Mouse (Mus musculus) ovary, postnatal 14 days (tissue): ENCODE measurements around the gene Tmbim6.
"Not testable (repeated sequence)": the region's sequence is repeated elsewhere in the genome, so short reads cannot be mapped to it uniquely, and the experiment has no call there.

Source experiments
- DNase-seq: peaks from one replicate; pipeline ENCODE4 v3.0.0; 2022; ENCODE audit warnings: low spot score

The Tmbim6 gene

DNA sequence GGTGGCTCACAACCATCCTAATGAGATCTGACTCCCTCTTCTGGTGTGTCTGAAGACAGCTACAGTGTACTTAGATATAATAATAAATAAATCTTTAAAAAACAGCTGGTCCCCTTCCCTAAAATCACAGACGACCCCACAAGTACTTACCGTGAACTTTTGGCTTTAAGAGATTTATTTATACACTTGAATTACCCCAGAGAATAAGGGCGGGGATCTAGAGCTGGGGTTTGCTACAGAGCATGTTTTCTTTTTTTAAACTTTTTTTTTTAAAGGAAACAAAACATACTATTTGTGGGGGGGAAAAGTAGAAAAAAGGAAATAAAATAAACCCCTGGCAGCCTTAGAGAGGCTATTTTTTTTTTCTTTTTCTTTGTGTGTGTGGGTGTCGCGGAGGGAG, 27.4 kb downstream of the Tmbim6 start:
- no peak for DNase-seq

DNA sequence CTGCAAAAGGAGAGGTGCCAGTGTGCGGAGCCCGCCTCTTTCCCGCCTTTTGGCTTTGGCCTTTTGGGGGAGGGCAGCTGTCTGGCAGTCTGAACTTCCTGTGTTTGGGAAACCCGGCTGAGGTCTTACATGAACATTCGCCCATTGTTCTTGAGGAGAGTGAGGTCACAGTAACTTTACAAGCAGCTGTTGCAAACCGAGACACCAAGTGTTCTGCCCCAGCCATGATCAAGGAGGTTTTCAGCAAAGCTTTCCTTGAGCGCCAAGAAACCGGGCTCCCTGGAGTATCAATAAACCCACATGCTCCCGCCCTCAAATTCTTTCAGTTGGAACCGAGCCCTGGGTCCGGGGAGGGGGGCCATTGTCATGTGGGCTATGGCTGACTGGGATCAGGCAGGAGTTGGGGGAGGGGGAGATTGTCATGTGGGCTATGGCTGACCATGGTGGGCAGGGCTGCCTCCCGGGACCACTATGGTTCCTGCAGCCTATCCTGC, 27.9 kb downstream of the Tmbim6 start:
- DNase-seq = peak; percentile 67

DNA sequence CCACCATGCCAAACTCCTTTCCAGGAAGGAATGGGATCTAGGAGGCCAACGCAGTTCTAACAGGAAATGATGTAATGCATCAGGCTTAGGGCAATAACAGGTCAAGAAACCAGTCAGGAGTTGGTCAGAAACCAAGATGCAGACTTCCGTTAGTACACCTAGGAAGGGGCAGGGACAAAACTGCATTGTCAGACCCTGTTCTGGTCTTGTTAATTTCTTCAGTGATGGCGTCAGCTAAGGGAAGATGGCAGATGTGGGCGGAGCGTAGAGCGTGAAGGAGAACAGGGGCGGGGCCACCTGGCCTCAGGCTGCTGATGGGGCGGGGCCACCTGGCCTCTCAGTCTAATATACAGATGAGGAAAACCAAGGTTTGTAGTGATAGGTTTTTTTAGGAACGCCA, 28.5 kb downstream of the Tmbim6 start:
- DNase-seq = no peak

DNA sequence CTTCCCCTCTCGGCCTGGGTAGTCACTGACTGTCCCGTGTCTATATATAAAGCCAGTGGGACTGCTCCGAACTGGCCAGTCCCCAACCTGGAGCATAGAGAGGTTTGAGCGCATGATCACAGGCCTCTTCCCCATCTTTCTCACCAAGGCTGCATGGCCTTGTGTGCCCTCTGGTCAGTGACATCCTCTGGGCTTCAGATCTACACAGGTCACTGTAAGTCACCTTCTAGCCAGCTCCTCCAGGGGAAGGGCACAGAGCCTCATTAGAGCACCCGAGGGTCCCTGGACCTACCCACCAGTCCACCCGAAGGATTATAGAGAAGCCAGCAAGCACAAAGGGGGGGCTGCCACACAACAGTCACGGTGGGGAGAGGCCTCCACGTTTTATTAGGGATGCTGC, 29.0 kb downstream of the Tmbim6 start:
- DNase-seq = no peak

DNA sequence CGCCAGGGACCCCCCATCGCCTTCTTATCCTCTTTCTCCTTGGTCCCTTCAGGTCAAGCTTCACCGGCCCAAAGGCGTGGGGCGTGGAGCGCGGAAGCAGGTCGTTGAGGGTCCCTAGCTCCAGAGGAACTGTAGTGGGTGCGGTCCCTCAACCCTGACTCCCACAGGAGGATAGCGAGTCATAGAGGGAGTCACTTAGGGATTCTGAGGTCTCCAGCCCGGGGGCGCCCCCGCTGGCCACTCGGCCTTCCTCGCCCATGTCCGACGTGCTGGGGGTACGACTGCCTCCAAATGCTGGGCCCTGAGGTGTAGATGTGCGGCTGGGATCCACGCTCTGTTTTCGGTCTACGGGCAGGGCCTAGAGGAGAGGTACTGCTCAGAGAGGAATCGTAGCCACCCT, 29.9 kb downstream of the Tmbim6 start:
- no peak for DNase-seq

DNA sequence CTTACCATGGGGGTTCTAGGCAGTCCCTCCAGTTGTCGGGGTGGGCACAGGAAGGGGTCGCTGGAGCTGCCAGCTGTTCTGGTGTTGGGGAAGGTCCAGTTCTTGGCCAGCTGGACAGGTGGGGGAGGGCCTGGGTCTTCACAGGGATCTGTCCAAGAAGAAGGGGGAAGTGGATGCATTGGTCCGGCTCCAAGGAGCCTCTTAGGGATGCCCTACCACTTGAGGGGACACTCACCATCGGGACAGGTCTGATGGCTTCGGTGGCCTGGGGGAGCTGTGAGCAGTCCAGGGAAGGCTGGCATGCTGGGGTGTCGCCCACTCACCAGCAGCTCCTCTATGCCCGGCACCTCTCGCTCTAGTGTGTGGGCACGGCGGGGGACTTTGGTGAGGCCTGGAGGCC, 30.4 kb downstream of the Tmbim6 start:
- DNase-seq = no peak

GRCm38 (mm10) chr15:99423884-99424283, 31.2 kb downstream of the Tmbim6 start:
- no peak for DNase-seq

GRCm38 (mm10) chr15:99430394-99430793, 37.7 kb downstream of the Tmbim6 start:
- no peak for DNase-seq

DNA sequence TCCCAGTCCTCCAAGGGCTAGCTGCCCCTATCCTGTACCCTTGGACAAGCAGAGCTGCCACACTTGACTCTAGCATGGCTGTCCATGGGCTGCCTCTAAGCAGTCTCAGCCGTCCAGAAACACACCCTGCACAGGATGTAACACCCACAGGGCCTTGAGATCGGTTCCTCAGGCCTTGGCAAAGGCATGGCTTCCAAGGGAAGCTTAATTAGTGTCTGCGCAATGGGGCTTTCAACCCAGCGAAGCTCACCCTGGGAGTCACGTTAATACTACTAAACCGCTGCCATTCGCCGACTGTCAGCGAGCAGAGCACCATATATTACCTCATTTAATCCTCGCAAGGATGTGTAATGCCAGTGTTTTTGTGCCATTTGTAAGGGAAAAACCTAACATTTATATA, 38.4 kb downstream of the Tmbim6 start:
- no peak for DNase-seq

DNA sequence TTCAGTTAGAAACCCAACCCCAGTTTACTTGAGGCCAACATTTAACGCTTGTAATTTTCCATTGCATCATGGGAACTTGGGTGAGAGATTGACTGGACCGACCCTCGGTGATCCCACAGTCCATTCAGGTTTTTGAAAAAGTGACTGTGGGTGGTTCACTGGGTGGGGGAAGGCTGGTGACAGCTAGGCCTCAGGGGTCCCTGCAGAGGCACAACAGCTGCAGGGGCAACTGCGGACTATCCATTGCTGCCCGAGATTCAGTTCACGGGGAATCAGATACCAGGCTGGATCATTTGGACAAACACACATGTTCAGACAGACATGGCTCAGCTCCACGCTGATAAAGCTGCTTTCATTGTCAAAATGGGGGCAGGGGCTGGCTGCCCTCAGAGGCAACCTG, 38.8 kb downstream of the Tmbim6 start:
- DNase-seq = no peak

DNA sequence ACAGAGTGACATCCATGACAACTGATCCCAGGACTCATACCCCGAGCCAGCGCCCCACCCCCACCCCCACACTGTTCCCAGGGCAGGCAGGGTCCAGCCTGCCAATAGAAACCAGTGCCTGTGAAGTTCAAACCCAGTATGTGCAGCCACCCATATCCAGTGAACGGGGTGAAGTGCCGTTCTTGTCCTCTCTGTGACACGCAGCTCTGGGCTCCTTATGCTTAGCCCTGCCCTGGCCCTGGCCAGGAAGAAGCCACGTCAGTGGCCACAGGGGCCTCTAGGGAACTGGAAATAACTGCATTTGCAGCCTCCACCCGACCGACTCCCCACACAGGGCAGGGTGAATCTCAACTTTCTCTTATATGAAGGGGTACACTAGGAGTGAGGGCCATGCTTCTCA, 39.3 kb downstream of the Tmbim6 start:
- DNase-seq = no peak

DNA sequence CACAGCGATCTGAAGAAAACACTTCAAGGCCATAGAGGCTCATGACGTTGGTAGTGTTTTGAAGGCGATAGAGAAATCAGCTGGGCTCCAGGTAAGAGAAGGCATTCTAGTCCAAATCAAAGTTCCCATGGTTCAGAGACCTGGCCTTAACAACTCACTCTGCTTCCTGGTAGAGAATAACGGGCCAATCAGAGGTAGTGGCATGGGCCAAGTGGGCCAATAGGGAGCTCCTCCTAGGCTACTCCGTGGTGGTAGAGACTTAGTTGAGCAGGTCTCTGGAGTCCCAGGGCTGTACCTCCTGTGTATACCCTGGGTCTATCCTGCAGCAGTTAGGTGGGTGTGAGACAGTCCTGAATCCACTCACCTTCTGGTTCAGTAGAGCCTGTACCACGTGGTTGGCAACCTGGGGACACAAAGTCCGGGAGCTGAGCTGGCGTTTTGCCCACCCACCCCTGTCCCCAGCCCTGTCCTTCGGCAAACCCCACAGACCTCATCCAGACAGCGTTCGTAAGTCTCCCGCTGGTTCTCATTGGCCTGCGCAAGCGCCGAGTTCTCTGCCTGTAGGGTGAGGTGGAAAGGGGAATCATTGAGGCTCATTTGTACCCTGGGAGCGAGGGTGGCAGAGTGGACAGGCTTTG, 40.5 kb downstream of the Tmbim6 start:
- no peak for DNase-seq

DNA sequence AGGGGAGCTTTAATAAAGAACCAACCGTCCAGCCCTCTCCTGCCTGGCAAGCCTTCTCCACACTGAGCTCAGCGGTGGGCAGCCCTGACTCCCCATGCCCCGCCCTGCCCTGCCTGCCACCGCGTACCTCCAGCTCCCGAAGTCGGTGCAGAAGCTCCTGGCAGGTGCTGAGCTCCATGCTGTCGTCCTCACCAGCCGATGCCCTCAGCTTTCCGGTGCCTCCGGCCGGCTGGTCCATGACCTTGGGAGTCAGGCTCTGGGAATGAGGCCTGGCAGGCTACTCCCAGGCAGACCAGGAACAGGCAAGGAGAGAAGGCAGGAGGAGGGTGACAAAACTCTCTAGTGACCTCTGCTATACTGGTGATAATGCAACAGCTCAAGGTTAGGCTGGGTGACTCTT, 41.2 kb downstream of the Tmbim6 start:
- no peak for DNase-seq

DNA sequence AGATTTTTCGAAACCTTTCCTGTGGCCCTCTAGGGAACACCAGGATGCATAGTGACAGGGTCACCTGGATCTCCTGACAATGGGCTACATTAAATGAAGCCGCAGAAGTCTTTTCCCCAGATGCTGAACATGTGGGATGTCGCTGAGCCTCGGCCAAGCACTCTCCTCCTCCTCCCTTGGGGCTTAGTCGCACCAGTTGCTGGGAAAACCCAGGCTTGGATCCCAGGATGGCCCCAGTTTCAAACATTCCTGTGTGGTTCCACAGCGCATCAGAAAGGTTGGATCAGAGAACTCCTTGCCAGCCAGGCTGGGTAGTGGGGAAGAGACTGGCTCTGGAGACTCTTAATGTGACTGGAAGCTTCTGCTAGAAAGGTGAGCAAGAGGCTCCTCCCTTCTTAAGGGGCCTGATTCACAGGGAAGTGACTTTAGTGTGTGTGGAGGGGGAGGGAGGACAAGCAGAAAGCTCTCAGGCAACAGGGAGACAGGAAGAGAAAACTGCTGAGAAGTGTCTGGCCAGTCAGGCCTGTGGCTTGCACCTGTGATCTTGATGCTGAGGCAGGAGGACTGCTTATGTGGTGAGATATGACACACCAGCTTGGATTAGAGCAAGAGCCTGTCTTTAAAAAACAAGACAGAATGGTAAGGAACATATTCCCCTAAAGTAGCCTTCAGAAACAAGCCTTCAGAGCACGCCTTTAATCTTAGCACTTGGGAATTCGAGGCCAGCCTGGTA, 46.5 kb downstream of the Tmbim6 start:
- no peak for DNase-seq

GRCm38 (mm10) chr15:99440112-99440815, 47.6 kb downstream of the Tmbim6 start:
- peak; percentile 43 for DNase-seq

DNA sequence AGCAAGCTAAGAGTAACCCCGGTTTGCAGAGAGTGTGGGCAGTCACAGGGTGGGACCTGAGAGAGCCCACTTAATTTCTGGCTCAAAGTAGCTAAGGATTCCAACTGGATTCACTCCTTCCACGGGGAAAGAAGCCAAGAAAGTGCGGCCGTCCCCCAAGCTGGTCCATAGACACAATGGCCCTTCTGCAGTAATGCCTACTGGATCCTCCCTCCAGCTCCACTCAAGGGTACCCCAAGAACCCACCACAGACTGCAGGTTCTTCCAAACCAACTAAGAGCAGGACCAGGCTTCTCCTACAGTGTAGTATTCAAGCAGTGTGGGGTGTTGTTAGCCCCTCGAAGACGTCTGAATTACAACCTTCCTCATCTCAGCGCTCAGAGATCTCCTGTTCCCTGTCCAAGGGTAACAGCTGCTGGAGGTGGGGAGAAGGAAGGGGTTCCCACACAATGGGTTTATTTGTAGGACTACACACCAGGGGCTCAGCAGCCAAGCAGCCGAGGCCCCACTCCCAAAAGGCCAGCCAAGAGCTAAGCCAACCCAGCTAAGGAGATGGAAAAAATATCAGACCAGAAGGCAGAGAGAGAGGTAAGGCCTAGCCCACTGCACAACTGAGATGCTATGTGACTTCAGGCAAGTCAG, 48.3 kb downstream of the Tmbim6 start:
- no peak for DNase-seq

- no peak for DNase-seq
Observed at GRCm38 (mm10) chr15:99442358-99442757, 49.7 kb downstream of the Tmbim6 start.

GRCm38 (mm10) chr15:99445567-99445966, 52.9 kb downstream of the Tmbim6 start:
- no peak for DNase-seq

GRCm38 (mm10) chr15:99446136-99446535, 53.5 kb downstream of the Tmbim6 start:
- DNase-seq = not testable (repeated sequence)

DNA sequence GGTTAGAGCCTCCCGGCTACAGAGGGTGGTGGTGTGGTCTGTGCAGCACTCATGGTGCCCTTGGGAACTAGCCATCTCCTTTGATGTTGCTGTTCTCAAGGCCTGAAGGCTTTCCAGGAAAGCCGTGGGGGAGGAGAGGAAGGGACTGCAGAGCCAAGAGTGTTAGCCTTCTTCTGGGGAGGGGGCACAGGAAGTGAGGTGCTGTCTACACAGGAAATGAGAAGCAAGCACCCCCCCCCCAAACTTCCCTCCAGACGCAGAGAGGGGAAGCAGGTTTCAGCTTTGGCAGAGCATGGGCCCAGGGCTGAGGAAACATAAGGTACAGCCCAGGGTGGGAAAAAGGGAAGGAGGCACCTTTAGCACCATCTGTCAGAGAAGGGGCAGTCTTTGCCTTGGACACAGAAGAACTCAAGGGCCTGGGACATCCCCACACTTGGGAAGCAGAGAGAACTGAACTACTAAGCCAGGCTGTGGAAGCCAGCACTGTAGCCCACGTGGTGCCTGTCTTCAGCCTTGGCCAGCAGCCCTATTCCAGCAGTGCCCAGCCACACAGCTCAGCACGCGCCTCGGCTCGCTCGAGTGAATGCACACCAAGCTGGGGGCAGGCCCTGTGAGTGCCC, 56.6 kb downstream of the Tmbim6 start:
- DNase-seq = no peak

DNA sequence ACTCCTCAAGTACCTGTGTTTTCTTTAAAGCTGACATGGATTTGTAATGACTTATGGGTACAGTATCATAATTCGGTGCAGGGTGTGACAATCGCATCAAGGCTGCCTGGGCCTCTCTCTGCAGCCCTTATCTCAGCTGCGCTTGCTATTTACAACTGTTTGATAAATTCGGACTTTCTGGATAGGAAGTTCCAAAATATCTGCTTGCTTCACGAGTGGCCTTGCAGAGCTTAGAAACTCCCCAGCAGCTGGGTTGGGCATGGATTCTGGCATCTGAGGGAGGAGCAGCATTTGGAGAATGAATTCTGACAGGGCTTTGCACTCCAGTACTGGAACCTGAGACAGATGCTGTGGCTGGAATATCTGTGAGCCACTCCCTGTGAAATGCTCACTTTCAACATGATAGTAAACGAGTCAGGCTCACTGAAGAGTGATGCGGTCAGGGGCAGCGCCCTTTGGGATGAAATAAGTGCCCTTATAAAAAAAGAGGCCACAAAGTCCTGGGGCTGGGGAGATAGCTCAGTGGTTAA, 57.1 kb downstream of the Tmbim6 start:
- DNase-seq = no peak
